Mouse (Mus musculus) CD8-positive naive resting alpha-beta T cell, adult 2 months (primary cell): ENCODE measurements around the gene Olfr628.
"Not testable (repeated sequence)": the region's sequence is repeated elsewhere in the genome, so short reads cannot be mapped to it uniquely, and the experiment has no call there.

ENCODE experiments used
- DNase-seq, 2 experiments: peaks; one replicate each; pipeline ENCODE4 v3.0.0; 2022; ENCODE audit warnings: low read depth in 2 of 2, low spot score in 2 of 2

The Olfr628 gene

GRCm38 (mm10) chr7:103730074-103730473, at the start of gene Olfr628:
Olfr628 (plus strand) TSS chr7:103730374.
- no peak for DNase-seq

- no peak for DNase-seq
These were observed 47.8 kb upstream of the Olfr628 start, which contains the start of gene Olfr625-ps1 for GRCm38 (mm10) chr7:103682420-103682819. Olfr625-ps1 (plus strand) TSS chr7:103682720.

- DNase-seq, result no peak
These were observed 30.7 kb upstream of the Olfr628 start for GRCm38 (mm10) chr7:103699469-103699868.

DNA sequence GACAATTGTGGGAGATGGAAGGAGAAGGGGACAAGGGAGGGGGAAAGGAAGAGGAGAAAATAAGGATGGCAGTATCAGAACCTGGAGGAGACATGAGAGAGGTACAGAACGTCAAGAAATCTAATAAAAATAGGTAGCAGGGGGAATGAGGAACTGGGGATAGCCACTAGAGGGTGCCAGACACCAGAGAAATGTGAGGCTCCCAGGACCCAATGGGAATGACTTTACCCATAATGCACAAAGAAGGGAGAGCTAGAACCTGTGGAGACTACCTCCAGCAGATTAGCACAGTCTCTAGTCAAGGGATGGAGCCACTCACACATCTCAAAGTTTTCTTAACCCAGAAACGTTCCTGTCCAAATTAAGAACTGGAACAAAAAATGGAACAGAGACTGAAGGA, 18.1 kb upstream of the Olfr628 start:
- DNase-seq, result no peak

DNA sequence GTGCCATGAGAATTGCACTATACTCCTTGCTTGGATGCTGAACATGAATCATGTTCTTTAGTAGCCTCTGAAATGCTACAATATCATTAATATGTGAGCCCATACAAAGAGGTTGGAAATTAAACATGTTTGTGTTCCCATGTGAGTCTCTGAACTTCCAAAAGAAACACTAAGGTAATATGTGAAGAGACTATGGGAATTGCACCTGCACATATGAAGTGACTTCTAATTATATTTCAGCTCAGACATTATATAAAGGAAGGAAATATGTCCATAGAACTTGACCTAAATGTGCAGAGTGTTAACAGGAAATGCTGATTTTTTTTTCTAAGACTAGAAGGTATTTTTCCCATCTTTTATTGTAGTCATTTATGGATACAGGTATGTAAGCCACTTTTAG, 15.8 kb upstream of the Olfr628 start, which contains the start of gene Olfr243:
Gene Olfr243 (plus strand): TSS at position 301 of the 400 bp plus-strand sequence.
- no peak for DNase-seq

- not testable (repeated sequence) for DNase-seq
These were observed 13.8 kb upstream of the Olfr628 start for GRCm38 (mm10) chr7:103716398-103716797.

GRCm38 (mm10) chr7:103744843-103745242, 14.7 kb downstream of the Olfr628 start, which contains the start of gene Olfr629:
Olfr629 (minus strand) TSS chr7:103744943.
- no peak for DNase-seq

GRCm38 (mm10) chr7:103757233-103757632, 27.1 kb downstream of the Olfr628 start, which contains the start of gene Olfr630:
Olfr630 (minus strand) TSS chr7:103757333.
- no peak for DNase-seq

- not testable (repeated sequence) for DNase-seq
These were observed 32.0 kb downstream of the Olfr628 start for GRCm38 (mm10) chr7:103762212-103762611.

GRCm38 (mm10) chr7:103767687-103768086, 37.5 kb downstream of the Olfr628 start:
- DNase-seq, result not testable (repeated sequence)

- DNase-seq, result no peak
These were observed 41.3 kb downstream of the Olfr628 start, which contains the start of gene Olfr69 for GRCm38 (mm10) chr7:103771494-103771893. Olfr69 (minus strand) TSS chr7:103771594.

- DNase-seq, result not testable (repeated sequence)
These were observed 47.5 kb downstream of the Olfr628 start for GRCm38 (mm10) chr7:103777652-103778051.

DNA sequence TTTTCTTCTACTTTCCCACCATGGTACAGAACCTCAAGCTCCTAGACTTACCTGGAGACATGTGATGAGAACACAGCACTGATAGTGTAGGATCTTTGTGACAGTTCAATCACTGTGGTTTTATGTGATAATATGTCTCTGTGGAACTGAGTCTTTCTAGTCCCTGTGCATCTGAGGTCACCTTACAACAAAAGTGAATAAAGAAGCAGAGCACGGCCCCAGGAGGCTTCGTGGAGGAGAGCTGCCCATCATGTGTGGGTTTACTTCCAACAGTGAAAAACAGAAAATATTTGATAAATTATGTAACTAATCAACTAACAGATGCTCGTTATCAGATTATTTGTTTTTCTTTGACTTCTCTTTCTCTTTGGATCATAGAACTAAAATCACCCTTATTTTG, 49.4 kb downstream of the Olfr628 start, which contains the start of gene Olfr68:
Gene Olfr68 (minus strand): TSS at position 101 of the 400 bp plus-strand sequence.
- DNase-seq, result no peak
